Mouse (Mus musculus): ENCODE measurements around the gene Pafah2.

GRCm38 (mm10) chr4:134401856-134402570 lies 5.9 kb downstream of the Pafah2 start:
- no peak for TF ChIP-seq POLR2A (IDR thresholded peaks at IDR 0.05; ENCODE audit: insufficient read depth, low read depth, low read length)
- no peak for TF ChIP-seq CTCF (IDR thresholded peaks at IDR 0.05; ENCODE audit: insufficient read depth, low read depth, low read length)

Data from olfactory bulb, adult 2 months (tissue).